Mouse (Mus musculus): ENCODE results near the gene Nnat. TPM values are rescaled to one million over a fixed set of nuclear protein-coding genes. Genes with fewer than 3 reads are reported as not detected.

Gene Nnat
- polyA plus RNA-seq (2015; fragmentation: Illumina TruSeq; extraction: RNeasy Lipid Tissue Mini Kit (QIAGEN cat#74804); ENCODE audit: insufficient read depth, low read depth, low replicate concordance): 7.0 TPM

DNA sequence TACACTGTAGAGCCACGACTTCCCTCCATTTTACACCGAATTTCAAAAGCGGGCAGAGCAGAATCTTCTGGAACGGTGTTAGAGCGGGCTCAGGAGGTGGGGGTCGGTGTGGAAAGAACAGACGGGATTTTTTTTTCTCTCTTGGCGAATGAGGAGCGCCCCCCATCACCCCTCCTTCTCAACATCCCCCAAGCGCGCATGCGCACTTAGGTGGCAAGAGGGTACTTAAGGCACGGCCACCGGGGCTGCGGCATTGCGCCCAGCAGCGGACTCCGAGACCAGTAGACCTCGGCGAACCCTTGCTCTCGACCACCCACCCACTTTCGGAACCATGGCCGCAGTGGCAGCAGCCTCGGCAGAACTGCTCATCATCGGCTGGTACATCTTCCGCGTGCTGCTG lies at the start of gene Nnat:
TSS of gene Nnat (plus strand) at position 221 of the 400 bp plus-strand sequence.

DNA sequence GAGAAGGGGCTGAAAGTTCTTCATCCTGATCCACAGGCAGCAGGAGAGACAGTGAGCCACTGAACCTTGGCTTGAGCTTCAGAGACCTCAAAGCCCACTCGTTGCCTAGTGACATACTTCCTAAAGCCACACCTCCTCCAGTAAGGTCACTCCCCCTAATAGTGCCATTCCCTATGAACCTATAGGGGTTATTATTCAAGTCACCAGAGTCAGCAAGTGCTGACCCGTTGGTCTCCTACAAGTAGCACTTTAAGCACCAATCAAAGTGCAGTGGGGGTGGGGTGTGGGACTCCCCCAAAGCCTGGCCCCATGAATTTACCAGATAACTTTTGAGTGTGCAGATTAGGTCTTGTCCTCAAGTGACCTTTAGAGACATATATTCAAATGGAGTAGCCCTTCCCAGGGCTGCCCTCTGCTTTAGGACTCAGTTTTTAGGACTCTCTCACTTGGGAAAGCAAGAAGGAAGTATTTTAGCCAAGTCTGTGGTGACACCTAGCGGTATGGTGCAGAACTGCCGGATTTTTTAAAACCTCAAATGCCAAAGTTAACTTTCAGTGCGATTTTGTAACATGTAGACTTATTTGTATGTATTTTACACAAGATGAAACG lies 11.4 kb downstream of the Nnat start, which contains the start of gene Blcap:
TSS of gene Blcap (minus strand) at position 51 of the 609 bp plus-strand sequence.

Other genes with a start within 250 kb of the Nnat start
- not detected for gene Ghrh, start 212.6 kb upstream of the Nnat start, polyA plus RNA-seq (2015; fragmentation: Illumina TruSeq; extraction: RNeasy Lipid Tissue Mini Kit (QIAGEN cat#74804); ENCODE audit: insufficient read depth, low read depth, low replicate concordance)
- gene Manbal, start 192.5 kb upstream of the Nnat start, polyA plus RNA-seq (2015; fragmentation: Illumina TruSeq; extraction: RNeasy Lipid Tissue Mini Kit (QIAGEN cat#74804); ENCODE audit: insufficient read depth, low read depth, low replicate concordance): 9.7 TPM
- gene Src, start 141.6 kb upstream of the Nnat start, polyA plus RNA-seq (2015; fragmentation: Illumina TruSeq; extraction: RNeasy Lipid Tissue Mini Kit (QIAGEN cat#74804); ENCODE audit: insufficient read depth, low read depth, low replicate concordance): 5.9 TPM
- 13.6 TPM for gene Blcap, start 11.2 kb downstream of the Nnat start, polyA plus RNA-seq (2015; fragmentation: Illumina TruSeq; extraction: RNeasy Lipid Tissue Mini Kit (QIAGEN cat#74804); ENCODE audit: insufficient read depth, low read depth, low replicate concordance)
- 4.2 TPM for gene Ctnnbl1, start 177.3 kb downstream of the Nnat start, polyA plus RNA-seq (2015; fragmentation: Illumina TruSeq; extraction: RNeasy Lipid Tissue Mini Kit (QIAGEN cat#74804); ENCODE audit: insufficient read depth, low read depth, low replicate concordance)

Measured in pancreas, adult 10 weeks (tissue).